Mouse (Mus musculus) myocyte (in vitro differentiated cells): ENCODE results near the gene Krt7.

ENCODE experiments used
- CEBPB ChIP-seq: IDR thresholded peaks from 2 replicates; pipeline ENCODE4 v1.6.1; 2011; ENCODE audit warnings: mild to moderate bottlenecking, moderate library complexity; ENCODE audit not compliant: poor library complexity, insufficient read depth, severe bottlenecking
- E2F4 ChIP-seq: IDR thresholded peaks from one replicate; pipeline ENCODE4 v1.6.1; 2011; ENCODE audit warnings: mild to moderate bottlenecking, control low read depth, moderate library complexity; ENCODE audit not compliant: insufficient read depth
- MAX ChIP-seq: IDR thresholded peaks from one replicate; pipeline ENCODE4 v1.6.1; 2011; ENCODE audit warnings: low read depth, mild to moderate bottlenecking, control low read depth
- MYOD1 ChIP-seq, 3 experiments: IDR thresholded peaks; one replicate each; pipeline ENCODE4 v1.6.1; 2011; ENCODE audit warnings: control low read depth in 2 of 3, low read depth in 2 of 3, mild to moderate bottlenecking in 2 of 3, moderate library complexity in 1 of 3; ENCODE audit not compliant: insufficient read length in 2 of 3, control insufficient read depth in 1 of 3
- MYOG ChIP-seq, 3 experiments: IDR thresholded peaks; one replicate each; pipeline ENCODE4 v1.6.1; 2011; ENCODE audit warnings: control low read depth in 2 of 3, low read depth in 2 of 3, mild to moderate bottlenecking in 2 of 3; ENCODE audit not compliant: insufficient read length in 2 of 3, control insufficient read depth in 1 of 3, insufficient read depth in 1 of 3
- POLR2A ChIP-seq: IDR thresholded peaks from one replicate; pipeline ENCODE4 v1.6.1; 2011; ENCODE audit warnings: low read depth, mild to moderate bottlenecking, control low read depth, moderate library complexity; ENCODE audit not compliant: insufficient read length
- POLR2AphosphoS2 ChIP-seq: IDR thresholded peaks from one replicate; pipeline ENCODE4 v1.6.1; 2011; ENCODE audit warnings: low read depth, control low read depth; ENCODE audit not compliant: insufficient read length
- REST ChIP-seq: IDR thresholded peaks from one replicate; pipeline ENCODE4 v1.6.1; 2011; ENCODE audit warnings: mild to moderate bottlenecking, control low read depth, moderate library complexity; ENCODE audit not compliant: insufficient read depth, insufficient read length
- SRF ChIP-seq: IDR thresholded peaks from one replicate; pipeline ENCODE4 v1.6.1; 2011; ENCODE audit warnings: low read depth; ENCODE audit not compliant: control insufficient read depth, insufficient read length
- TCF12 ChIP-seq: IDR thresholded peaks from one replicate; pipeline ENCODE4 v1.6.1; 2011; ENCODE audit warnings: mild to moderate bottlenecking, control low read depth; ENCODE audit not compliant: poor library complexity, insufficient read depth, severe bottlenecking
- USF1 ChIP-seq: IDR thresholded peaks from one replicate; pipeline ENCODE4 v1.6.1; 2011; ENCODE audit warnings: low read depth, mild to moderate bottlenecking, control low read depth, moderate library complexity

DNA sequence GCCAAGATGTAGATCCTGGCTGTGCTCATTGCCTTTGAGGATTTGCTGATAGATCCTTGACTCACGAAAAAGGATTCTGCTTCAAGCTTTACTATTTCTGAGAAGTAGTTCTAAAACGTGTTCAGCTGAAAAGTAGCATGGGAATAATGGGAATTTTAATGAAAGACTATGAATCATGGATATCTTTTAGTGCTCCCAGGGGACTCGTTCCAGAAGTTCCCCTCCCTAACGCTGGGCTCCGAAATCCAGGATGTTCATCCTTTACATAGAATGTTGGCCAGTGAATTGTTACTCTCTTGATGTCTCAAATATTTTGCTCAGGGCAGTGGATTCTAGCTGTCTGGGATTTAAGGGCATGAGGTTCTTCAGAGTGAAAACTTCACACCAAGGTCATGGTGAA, 18.6 kb upstream of the Krt7 start:
- TF ChIP-seq POLR2A (no peak), E2F4 (no peak), TCF12 (no peak), CEBPB (no peak), MAX (no peak), POLR2AphosphoS2 (no peak), MYOG (IDR thresholded peaks at IDR 0.05; ENCODE audit: control insufficient read depth in 1 of 3, insufficient read depth in 1 of 3, insufficient read length in 2 of 3, low read depth in 2 of 3) (no peak), USF1 (no peak), MYOD1 (IDR thresholded peaks at IDR 0.05; ENCODE audit: control insufficient read depth in 1 of 3, insufficient read length in 2 of 3, low read depth in 2 of 3) (no peak), SRF (no peak), REST (no peak)
